Mouse (Mus musculus) NIH3T3 (cell line): ENCODE data around the gene Ubb.
A peak's percentile ranks its signal among the peaks of the same experiment; 100 is the strongest.

Experiments used
- DNase-seq: peaks from one replicate; pipeline ENCODE4 v3.0.0-alpha.2; 2012; ENCODE audit warnings: low read depth

Gene Ubb

GRCm38 (mm10) chr11:62584671-62585206, 33.8 kb downstream of the Ubb start:
- DNase-seq, result no peak

- no peak for DNase-seq
Measured at GRCm38 (mm10) chr11:62587034-62587433, 36.1 kb downstream of the Ubb start.

GRCm38 (mm10) chr11:62589391-62589790, 38.4 kb downstream of the Ubb start:
- DNase-seq, result no peak

GRCm38 (mm10) chr11:62591026-62591425, 40.1 kb downstream of the Ubb start:
- DNase-seq, result no peak

GRCm38 (mm10) chr11:62591904-62592575, 41.1 kb downstream of the Ubb start:
- DNase-seq, result peak; percentile 30

- DNase-seq, result no peak
Measured at GRCm38 (mm10) chr11:62598571-62598970, 47.6 kb downstream of the Ubb start.

- DNase-seq, result no peak
Measured at GRCm38 (mm10) chr11:62601732-62602618, 51.0 kb downstream of the Ubb start.
